Mouse (Mus musculus): ENCODE data around the gene Prkaa1.
"Not testable (repeated sequence)": the region's sequence is repeated elsewhere in the genome, so short reads cannot be mapped to it uniquely, and the experiment has no call there.

The Prkaa1 gene

GRCm38 (mm10) chr15:5129111-5129805, 14.4 kb upstream of the Prkaa1 start:
- no peak for DNase-seq

GRCm38 (mm10) chr15:5130887-5131668, 12.6 kb upstream of the Prkaa1 start:
- DNase-seq: not testable (repeated sequence)

- DNase-seq: no peak
Measured at GRCm38 (mm10) chr15:5133301-5133700, 10.4 kb upstream of the Prkaa1 start.

- DNase-seq: no peak
Measured at GRCm38 (mm10) chr15:5134179-5134578, 9.5 kb upstream of the Prkaa1 start.

- DNase-seq: no peak
Measured at GRCm38 (mm10) chr15:5134945-5135483, 8.6 kb upstream of the Prkaa1 start.

GRCm38 (mm10) chr15:5138021-5138856, 5.4 kb upstream of the Prkaa1 start:
- DNase-seq: no peak

- DNase-seq: no peak
Measured at GRCm38 (mm10) chr15:5139366-5139765, 4.3 kb upstream of the Prkaa1 start.

- DNase-seq: no peak
Measured at GRCm38 (mm10) chr15:5139863-5140262, 3.8 kb upstream of the Prkaa1 start.

- DNase-seq: no peak
Measured at GRCm38 (mm10) chr15:5140357-5140756, 3.3 kb upstream of the Prkaa1 start.

- no peak for DNase-seq
Measured at GRCm38 (mm10) chr15:5142047-5142446, 1.6 kb upstream of the Prkaa1 start.

GRCm38 (mm10) chr15:5142714-5143113, 947 bp upstream of the Prkaa1 start:
- DNase-seq: no peak

GRCm38 (mm10) chr15:5144021-5144778, 539 bp downstream of the Prkaa1 start:
- DNase-seq: peak; percentile 59

- no peak for DNase-seq
Measured at GRCm38 (mm10) chr15:5145196-5145945, 1.7 kb downstream of the Prkaa1 start.

- peak; percentile 25 for DNase-seq
Measured at GRCm38 (mm10) chr15:5149187-5149586, 5.5 kb downstream of the Prkaa1 start.

- DNase-seq: no peak
Measured at GRCm38 (mm10) chr15:5152171-5152570, 8.5 kb downstream of the Prkaa1 start.

GRCm38 (mm10) chr15:5154621-5155020, 11.0 kb downstream of the Prkaa1 start:
- DNase-seq: no peak

GRCm38 (mm10) chr15:5155093-5155492, 11.4 kb downstream of the Prkaa1 start:
- no peak for DNase-seq

- DNase-seq: no peak
Measured at GRCm38 (mm10) chr15:5156355-5156754, 12.7 kb downstream of the Prkaa1 start.

- DNase-seq: no peak
Measured at GRCm38 (mm10) chr15:5157386-5157785, 13.7 kb downstream of the Prkaa1 start.

GRCm38 (mm10) chr15:5158827-5159226, 15.2 kb downstream of the Prkaa1 start:
- DNase-seq: peak; percentile 15

- DNase-seq: no peak
Measured at GRCm38 (mm10) chr15:5165121-5165773, 21.6 kb downstream of the Prkaa1 start.
